Mouse (Mus musculus) T-helper 2 cell (primary cell): ENCODE measurements around the gene Gabrr2.

Experiments
- in situ Hi-C: fragments of 300-600 bp; cut with MboI, MseI; formaldehyde crosslinking; loops from one replicate; pipeline ENCODE4 v1.15.1; 2025; ENCODE audit warnings: high pct_unique_total_duplicates

Gabrr2 gene

DNA sequence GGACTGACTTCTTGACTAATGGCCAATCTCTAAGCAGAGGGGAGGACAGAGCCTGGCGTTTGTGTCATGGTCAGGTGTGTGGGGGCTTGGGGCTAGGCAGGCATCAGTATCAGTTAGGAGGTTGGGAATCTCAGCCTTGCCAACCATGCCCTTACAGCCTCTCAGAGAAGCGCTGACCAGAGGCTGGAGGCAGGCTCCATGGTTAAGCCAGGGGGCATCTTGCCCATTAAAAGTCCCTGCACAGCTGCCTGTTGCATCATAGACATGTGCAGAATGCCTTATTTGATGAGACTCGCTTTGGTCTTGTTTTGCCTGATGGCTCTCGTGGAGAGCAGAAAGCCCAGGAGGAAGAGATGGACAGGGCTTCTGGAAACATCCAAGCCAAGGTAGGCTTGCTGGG, at the start of gene Gabrr2:
TSS of gene Gabrr2 (plus strand) at position 19 of the 400 bp plus-strand sequence.
- in situ Hi-C loops: no loop called here

DNA sequence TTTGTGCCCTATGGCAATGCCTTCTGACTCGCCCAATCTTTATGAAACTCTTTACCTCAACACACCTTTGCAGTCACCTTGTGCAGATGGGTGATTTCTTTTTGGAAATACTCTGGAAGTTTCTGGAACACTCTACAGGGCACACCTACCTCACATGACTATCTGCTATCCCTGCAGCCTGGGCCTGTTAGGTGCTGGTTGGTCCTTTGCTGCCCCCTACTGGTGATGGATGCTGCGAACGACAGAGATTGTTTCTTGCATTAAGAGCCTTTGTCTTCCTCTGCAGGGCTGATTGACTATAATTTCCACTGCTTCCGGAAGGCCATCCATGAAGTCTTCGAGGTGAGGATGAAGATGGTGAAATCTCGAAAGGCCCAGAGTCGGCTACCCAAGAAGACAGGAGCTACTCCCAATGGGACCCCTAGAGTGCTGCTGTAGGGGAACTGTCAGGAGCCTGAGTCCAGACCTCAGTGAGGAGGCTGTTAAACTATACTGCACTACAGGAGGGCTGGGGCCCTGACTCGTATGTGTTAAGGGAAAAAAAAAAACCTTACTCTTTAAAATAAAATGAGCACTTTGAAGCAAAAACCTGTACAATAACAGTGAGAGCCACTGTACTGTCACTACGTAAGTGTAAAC, 44.3 kb upstream of the Gabrr2 start:
- in situ Hi-C loops: loop anchor here (10.0 kb wide), 1 partner anchor 96 kb away; no protein-coding TSS in a partner anchor

DNA sequence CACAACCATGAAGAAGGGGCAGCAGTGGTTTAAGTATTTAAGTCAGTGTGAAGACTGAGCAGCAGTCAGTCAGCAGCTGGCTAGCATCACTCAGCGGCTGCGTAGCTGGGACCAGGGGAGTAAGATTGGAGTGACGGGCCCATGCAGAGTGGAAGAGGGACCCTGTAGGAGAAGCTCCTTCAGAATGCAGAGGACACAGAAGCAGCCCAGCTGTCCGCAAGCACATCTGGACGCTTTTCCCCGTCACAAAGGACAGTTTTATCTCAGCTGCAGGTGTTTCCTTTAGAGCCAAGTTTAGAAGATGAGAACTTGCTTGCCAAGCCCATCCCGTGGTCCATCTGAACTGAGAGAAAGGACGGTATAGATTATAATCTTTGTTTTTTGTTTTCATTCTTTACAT, 38.4 kb upstream of the Gabrr2 start:
- in situ Hi-C loops: no loop called here

DNA sequence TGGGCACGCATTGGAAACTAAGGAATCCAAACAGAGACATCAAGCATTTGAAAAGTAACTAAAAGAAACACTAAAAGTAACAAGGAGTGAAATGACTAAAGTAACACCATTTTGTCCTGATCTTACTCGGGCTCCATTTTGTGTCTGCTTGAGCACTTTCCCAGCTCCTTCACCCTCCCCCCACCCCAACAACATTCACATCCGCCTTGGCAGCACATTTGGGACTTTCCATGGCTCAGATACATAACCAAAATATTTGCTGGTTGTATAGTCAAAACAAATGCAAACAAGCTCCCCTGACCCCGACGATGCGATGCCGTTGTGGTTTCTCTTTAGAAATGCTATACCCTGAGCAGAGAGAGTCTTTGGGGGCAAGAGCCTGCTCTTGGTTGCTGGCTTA, 33.7 kb upstream of the Gabrr2 start:
- in situ Hi-C loops: no loop called here

DNA sequence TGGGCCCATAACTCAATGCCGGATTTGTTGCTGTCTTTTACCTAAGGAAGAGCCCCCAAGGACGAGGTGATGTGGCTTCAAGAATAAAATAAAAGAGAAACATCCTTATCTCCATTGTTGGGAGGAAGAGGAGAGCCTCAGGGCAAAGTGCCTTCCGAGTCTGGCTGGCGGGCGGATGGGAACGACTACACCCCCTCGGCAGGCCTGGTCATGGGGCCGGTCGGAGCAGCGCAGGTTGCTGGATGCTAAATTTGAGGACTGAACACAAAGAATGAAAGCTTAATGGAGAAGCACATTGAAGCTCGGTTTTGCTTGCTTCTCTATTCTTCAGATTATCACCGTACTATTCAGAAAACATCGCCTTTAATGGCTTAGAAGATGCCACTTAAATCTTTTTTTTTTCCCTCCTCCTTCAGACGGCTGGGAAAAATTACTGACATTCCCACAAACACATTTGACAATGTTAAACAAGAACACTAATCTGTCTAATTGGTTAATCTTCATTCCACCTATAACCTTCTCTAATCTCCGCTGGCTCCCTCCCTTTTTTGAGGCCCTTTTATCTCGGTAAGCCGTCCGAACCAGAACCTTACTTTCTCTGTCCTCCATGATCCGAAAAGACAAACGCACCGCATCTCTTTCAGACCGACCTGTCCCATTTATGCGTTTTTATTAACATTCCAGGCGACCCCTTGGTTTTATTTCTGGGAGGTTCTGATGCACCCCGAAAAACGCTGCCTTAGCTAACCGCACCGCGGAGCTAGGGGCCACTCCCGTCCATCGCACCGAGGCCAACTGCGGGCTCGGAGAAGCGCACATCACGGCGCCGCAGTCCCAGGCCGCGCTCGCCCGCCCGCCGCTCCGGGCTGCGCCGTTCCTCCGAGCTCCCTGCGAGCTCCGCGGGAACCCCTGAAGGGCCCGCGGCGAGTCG, 32.3 kb upstream of the Gabrr2 start:
- in situ Hi-C loops: no loop called here

DNA sequence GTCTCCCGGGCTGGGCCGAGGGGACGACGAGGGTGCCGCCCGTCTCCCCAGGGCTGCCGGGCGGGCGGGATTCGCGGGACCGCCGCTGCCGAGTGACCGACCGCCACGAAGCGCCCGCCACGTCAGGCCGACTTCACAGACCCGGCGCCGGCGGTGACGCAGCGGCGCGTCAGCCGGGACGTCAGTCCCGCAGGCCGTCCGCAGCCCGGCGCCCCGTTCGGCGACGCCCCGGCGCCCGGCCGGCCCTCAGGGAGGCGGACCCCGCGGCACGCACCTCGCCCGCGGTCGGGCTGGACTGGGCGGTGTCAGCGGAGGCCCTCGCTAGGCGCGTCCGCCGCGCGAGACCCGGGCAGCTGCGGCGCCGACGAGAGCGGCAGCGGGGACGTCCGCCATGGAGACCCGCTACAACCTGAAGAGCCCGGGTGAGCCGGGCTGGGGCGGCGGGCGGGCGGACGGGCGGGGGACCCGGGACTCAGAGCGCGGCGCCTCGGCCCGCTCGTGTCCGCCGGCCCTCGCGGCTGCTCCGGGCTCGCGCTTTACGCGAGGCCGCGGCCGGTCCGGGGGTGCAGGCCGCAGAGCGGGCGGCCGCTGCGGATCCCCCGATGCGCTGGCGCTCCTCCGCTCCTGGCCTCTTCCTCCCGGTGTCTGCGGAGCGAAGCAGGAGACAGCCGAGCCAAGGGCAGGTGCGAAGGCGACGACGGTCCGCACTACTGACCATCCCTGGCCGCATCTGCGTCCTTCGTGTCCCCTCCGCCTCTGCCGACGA, 31.4 kb upstream of the Gabrr2 start, which contains the start of gene Ube2j1:
TSS of gene Ube2j1 (plus strand) at position 222 of the 766 bp plus-strand sequence.
- in situ Hi-C loops: no loop called here

DNA sequence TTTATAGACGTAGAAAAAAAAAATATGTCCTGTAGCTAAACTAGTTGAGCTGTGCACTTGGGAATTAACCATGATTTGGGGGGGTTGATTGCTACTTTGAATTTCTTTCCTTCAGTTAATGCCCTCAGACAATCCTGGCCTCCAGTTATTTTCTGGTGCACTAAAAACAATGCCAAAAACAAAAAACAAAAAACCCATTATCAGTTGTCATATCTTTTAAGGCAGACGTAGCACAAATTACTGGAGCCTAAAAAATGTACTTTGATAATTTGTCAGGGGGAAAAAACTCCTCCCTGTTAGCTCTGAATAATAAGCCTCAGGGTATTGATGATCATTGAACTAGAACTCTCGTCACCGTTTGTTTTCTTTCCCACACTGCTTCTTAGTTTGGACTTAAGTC, 30.8 kb upstream of the Gabrr2 start:
- in situ Hi-C loops: no loop called here

DNA sequence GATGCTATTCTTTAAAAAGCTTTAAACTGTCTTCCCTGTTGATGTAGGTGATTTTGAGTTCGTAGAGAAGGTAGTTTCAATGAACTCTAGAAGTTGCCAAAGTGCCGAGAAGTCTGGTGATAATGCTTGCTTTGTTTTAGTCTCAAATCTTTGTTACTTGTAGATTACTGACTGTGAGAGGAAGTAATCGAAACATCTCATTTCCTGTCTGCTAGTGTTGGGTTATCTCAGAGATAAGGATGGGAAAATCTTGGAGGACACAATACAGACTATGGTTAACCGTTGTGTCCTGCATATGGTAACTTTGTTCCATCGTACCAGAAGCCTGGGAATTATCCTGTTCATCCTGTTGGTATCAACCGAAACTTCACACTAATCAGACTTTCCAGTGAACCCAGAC, 29.3 kb upstream of the Gabrr2 start:
- in situ Hi-C loops: no loop called here

DNA sequence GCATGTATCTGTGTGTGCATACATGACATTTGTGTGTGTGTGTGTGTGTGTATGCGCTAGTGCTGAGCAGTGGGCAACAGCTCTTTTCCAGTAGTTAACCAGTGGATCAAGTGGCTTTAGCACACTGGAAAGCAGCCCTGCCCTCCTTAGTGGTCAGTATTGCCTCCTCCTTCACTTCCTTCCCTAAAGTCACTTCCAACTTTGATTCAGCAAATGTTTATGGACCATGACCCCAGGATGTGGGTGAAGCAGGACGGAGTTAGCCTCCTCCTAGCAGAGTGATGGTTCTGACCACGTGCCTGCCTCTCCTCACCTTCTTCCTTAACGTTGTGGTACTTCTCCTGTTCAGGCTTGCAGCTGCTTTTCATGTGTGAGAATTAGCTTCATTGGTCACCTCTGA, 23.0 kb upstream of the Gabrr2 start:
- in situ Hi-C loops: no loop called here

DNA sequence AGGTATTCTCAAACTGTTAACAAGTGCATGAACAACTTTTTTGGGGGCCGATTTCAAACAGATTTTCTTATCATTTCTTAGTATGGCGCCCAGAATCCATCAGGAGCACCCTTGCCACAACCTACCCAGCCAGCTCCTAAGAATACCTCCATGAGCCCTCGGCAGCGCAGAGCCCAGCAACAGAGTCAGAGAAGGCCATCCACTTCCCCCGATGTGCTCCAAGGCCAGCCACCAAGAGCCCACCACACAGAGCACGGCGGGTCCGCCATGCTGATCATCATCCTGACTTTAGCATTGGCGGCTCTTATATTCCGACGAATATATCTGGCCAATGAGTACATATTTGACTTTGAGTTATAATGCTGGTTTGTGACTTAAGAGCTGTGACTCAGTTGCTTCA, 13.2 kb upstream of the Gabrr2 start:
- in situ Hi-C loops: no loop called here

DNA sequence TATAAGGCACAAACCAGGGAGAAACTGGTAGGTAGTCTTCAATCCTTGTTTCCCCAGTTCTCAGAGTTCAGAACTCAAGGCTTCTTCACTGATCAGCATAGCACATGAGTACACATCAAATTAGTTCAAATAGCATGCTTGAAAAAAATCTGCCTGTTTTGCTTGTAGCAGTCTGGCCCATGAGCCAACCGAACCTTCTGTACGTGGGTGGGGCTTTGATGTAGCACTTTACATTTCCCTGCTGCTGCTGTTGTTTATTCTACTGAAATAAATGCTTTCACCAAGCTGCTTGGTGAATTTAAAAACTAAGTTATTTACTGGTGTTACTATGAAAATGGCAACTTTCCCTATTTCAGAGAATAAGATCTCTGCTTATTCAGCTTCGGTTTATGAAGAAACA, 10.7 kb upstream of the Gabrr2 start:
- in situ Hi-C loops: no loop called here

DNA sequence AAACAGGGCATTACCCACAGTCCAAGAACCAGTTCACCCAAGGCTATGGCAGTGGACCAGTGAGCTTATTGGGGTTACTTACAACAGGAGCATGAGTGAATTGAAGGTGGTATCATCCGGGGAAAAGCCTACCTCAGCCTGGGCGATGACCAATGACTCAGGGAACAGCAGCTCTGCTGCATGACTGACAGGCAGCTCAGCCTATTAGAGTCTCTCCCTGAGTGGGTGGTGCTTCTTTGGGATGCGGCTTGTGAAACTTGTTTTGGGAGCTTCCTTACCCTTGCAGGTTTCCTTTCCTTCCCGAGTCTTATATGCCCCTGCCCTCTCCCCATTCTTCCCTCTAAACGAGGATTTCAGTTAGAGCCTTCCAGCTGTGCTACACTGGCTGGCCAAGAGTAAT, 10.1 kb upstream of the Gabrr2 start:
- in situ Hi-C loops: no loop called here

DNA sequence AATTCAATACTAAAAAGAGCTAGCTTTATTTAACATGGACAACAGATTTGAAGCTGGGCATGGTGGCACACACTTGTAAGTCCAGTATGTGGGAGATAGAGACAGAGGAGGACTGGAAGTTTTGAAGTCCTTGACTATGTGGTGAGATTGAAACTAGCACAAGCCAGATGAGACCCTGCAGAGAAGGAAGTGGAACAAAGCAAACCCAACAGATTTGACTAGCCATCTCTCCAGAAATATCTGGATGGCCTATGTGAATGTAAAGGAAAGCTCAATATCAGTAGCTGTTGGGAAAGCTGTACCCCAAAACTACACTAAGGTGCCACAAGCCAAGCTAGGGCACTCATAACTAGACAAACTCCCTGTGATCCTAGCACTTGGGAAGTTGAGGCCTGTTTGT, 8.4 kb upstream of the Gabrr2 start:
- in situ Hi-C loops: no loop called here

DNA sequence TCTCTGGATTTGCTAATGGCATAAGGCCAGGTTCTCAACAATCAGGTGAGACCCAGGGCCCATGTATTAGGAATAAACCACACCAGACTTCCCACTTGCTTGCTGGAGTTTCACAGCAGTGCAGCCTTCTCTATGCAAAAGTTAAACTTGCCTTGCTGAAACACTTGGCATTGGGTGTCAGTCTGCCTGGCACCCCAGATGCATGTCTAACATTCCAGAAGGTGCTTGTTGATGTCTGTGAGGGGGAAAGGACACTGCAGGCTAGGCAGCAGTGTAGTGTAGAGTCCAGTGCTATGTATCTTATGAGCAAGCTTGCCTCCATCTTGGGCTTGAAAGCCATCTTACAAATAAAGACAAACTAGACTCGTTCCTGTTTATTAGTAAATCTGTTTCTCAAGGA, 6.5 kb upstream of the Gabrr2 start:
- in situ Hi-C loops: no loop called here

DNA sequence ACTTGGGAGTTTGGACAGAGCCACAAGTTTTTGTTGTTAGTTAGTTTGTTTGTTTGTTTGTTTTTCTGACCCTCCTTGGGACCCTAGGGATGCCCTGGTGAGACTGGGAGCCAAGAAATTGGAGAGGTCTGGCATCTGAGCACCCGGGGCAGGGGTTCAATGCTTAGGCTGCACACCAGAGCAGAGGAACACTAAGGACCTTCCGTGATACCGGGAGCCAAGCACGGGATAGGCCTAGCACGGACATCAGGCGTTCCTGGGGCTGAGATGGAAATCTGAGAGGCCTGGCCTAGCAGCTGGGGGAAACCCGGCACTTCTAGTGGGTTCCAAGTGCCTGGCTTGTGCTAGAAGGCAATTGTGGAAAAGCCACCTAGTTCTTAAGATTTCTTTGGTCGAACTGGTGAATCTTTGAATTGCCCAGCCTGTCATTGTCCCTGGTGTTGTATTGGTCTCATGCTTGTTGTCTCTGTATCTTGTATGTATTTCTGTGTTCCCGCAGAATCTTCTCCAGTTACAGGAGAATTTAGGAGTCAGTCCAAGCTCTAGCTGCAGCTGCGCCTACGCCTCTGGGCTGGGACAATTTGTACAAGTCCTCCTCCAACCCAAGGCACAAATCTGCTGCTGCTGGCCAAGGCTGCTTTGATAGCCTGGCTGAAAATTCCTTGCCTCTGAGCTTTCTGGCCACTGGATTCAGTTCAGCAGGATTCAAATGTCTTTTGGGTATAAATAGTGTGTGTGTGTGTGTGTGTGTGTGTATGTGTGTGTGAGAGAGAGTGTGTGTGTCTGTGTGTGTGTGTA, 4.7 kb upstream of the Gabrr2 start:
- in situ Hi-C loops: no loop called here

DNA sequence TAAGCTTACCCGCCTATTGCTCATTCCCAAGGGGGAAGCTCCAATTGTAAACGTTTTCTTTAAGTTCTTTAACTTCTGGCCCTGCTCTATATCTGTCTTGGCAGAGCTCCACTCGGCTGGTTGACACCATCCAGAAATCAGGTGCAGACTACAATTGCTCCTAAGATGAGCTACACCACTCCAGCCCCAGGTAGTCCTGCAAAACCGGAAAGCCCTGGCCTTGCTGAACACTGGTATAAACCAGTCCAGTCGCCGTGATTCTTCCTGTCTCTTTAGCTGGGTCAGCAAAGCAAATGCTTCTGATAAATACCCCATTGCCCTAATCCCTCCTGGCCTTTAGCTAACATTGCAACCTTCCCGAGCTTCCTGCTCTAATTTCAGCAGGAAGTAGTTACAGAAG, 1.6 kb upstream of the Gabrr2 start:
- in situ Hi-C loops: no loop called here

DNA sequence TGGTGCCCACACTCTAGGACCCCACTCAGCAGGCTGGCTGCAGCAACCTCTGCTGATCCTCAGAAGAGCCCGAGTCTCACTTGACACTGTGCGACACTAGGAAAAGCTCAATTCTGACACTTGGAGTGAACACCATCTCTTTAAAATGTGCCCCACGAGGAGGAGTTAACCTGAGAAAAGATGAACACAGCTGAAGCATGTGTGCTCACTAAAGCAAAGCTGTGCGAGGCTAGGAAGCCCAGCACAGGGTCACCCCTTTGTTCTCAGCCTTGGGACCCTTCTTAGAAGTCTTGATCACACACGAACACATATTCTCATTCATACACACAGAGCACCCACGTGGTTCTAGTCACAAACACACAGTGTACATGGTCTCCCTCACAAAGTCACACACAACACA, 2.2 kb downstream of the Gabrr2 start:
- in situ Hi-C loops: no loop called here

DNA sequence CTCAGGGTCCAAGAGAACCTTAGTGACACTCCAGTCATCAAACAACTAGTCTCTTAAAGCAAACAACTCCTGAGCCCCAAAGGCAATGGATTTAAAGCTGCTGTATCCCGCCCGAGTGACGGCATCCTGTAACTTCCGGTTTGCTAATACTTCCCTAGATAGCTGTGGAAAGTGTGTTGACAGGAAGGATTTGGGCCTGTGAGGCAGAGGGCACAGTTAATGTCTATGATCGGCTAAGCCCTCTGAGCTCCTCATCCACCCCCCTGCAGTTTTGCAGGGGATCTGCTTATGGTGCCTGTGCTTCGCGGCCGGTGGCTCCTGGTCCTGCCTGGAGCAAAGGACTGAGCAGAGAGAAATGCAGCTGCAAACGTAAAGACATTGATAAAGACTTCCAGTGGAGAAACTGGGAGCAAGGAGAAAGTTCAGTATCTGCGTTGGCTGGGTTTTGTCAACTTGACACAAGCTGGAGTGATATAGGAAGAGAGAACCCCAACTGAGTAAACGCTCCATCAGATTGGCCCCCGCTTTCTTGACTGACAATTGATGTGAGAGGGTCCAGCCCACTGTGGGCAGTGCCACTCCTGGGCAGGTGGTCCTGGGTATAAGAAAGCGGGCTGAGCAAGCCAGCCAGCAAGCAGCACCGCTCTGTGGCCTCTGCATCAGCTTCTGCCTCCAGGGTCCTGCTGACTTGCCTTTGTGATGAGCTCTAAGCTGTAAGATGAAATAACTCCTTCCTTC, 3.6 kb downstream of the Gabrr2 start:
- in situ Hi-C loops: no loop called here

DNA sequence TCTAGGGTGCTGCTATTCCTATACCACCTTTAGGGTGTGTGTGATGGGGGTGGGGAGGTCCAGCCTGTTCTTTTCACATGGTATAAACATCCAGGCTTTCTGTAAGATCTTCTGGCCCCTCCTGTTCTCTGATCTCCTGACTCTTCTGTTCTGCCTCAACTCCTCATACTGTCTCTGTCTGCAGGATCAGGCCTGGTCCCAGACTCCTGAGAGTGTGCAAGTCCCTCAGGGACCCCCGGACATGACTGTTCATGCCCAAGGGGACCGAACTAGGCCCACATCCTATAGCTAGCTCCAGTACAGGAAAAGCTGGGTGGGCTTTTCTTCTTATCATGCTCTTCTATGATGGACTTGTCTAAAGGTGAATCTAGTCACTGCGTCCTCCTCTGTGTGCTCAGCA, 4.5 kb downstream of the Gabrr2 start:
- in situ Hi-C loops: no loop called here

DNA sequence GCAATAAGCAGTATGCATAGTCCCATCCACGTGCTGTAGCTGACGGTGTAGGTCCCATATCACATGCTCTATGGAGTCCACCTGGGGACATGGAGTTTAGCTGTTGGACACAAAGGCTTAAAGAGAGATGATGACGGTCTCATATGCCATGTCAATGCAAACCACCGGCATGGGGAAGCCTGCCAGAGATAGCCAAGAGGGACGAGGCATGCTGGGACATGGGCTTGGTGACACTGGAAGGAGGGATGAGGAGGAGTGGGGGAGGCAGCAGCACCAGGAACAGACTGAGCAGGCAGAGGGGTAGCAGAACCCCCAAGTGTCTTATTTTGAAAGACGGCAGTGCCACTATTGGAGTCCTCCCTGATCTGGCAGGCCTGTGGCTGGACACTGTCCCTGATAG, 5.0 kb downstream of the Gabrr2 start:
- in situ Hi-C loops: no loop called here

DNA sequence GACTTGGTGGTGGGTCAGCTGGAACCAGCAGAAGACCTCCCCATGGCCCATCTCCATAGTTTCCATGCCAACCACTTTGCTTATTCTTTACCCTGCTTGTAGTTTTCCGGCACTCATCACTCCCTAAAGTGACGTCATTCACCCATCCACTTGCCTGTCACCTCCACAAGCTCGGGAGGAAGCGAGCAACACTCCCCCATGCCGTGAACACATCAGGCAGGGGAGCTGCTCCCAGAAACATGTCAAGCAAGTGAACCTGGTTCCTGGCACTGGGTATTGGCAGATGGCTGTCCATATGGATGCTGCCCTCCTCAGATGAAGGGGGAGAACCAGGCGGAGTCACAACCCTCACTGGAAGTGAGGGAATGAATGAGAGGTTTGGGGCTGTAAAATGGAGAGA, 6.1 kb downstream of the Gabrr2 start:
- in situ Hi-C loops: no loop called here
